ENCODE assay signal across 8 mouse cellular contexts in genomic region chr19:6363411-6364240, GRCm38 (mm10). TPM values are rescaled to one million over a fixed set of nuclear protein-coding genes. Genes with fewer than 3 reads are reported as not detected.
DNase-seq lines count a peak whose midpoint lies in the region; ATAC-seq and TF ChIP-seq lines count a peak whose summit lies in the region.

Sf1 (plus strand) TSS chr19:6363690.

- H3K9ac ChIP-seq in forebrain, embryonic 12.5 days, result peak within 1 kb of the TSS; percentile 100
- H3K9ac ChIP-seq in heart, postnatal 0 days (replicated peaks; ENCODE audit: low read depth, low read length), result peak within 1 kb of the TSS; percentile 99
- H3K9ac ChIP-seq in liver, embryonic 16.5 days (ENCODE audit: low read depth, low read length), result peak within 1 kb of the TSS; percentile 99
- peak within 1 kb of the TSS; percentile 99 for H3K9ac ChIP-seq in neural tube, embryonic 14.5 days (replicated peaks; ENCODE audit: low read depth, low read length)

- H3K4me1 ChIP-seq in E14TG2a.4 (replicated peaks; ENCODE audit: low read depth, low read length), result peaks cover 50% of the 10 kb centered on the region
- peaks cover 33% of the 10 kb centered on the region for H3K4me1 ChIP-seq in forebrain, embryonic 12.5 days
- peaks cover 18% of the 10 kb centered on the region for H3K4me1 ChIP-seq in heart, postnatal 0 days (ENCODE audit: control insufficient read depth, insufficient read depth)
- H3K4me1 ChIP-seq in liver, embryonic 16.5 days (ENCODE audit: control insufficient read depth, low read depth, low read length), result peaks cover 24% of the 10 kb centered on the region
- H3K4me1 ChIP-seq in neural tube, embryonic 14.5 days (ENCODE audit: control insufficient read depth, insufficient read depth, low read length), result peaks cover 17% of the 10 kb centered on the region

- TF ChIP-seq CTCF in E14TG2a.4 (conservative IDR thresholded peaks at IDR 0.05; ENCODE audit: low read length), result no peak
- TF ChIP-seq CTCF in heart, postnatal 0 days (IDR thresholded peaks at IDR 0.05; ENCODE audit: low read depth), result no peak

- peak; percentile 88 for TF ChIP-seq EP300 in heart, postnatal 0 days (IDR thresholded peaks at IDR 0.05; ENCODE audit: low read depth)

- no peaks in the 10 kb centered on the region for H3K27me3 ChIP-seq in E14TG2a.4 (ENCODE audit: insufficient read depth, low read length)
- no peaks in the 10 kb centered on the region for H3K27me3 ChIP-seq in forebrain, embryonic 12.5 days
- H3K27me3 ChIP-seq in heart, postnatal 0 days (ENCODE audit: control insufficient read depth, insufficient read depth, low read length), result no peaks in the 10 kb centered on the region
- no peaks in the 10 kb centered on the region for H3K27me3 ChIP-seq in liver, embryonic 16.5 days (ENCODE audit: control insufficient read depth, insufficient read depth, low read depth, low read length)
- peaks cover 3% of the 10 kb centered on the region; the same call in 1 of the 2 replicates for H3K27me3 ChIP-seq in neural tube, embryonic 14.5 days (ENCODE audit: control insufficient read depth, insufficient read depth, low read length)

- peak within 1 kb of the TSS; percentile 99 for H3K27ac ChIP-seq in forebrain, embryonic 12.5 days
- H3K27ac ChIP-seq in heart, postnatal 0 days (ENCODE audit: low read depth), result peak within 1 kb of the TSS; percentile 100
- H3K27ac ChIP-seq in liver, embryonic 16.5 days (ENCODE audit: low read length), result peak within 1 kb of the TSS; percentile 97
- peak within 1 kb of the TSS; percentile 99 for H3K27ac ChIP-seq in neural tube, embryonic 14.5 days (ENCODE audit: low read depth, low read length)

- peaks cover 61% of the 10 kb centered on the region for H3K36me3 ChIP-seq in E14TG2a.4 (ENCODE audit: insufficient read depth, low read length)
- H3K36me3 ChIP-seq in forebrain, embryonic 12.5 days (replicated peaks), result peaks cover 39% of the 10 kb centered on the region
- peaks cover 37% of the 10 kb centered on the region for H3K36me3 ChIP-seq in heart, postnatal 0 days (replicated peaks; ENCODE audit: control insufficient read depth, insufficient read depth, low read length)
- H3K36me3 ChIP-seq in liver, embryonic 16.5 days (ENCODE audit: control insufficient read depth, insufficient read depth), result peaks cover 32% of the 10 kb centered on the region
- peaks cover 35% of the 10 kb centered on the region for H3K36me3 ChIP-seq in neural tube, embryonic 14.5 days (ENCODE audit: control insufficient read depth, insufficient read depth, low read length)

- ATAC-seq in forebrain, embryonic 12.5 days (ENCODE audit: low FRiP score), result peak; percentile 99
- peak; percentile 94 for ATAC-seq in heart, postnatal 0 days (ENCODE audit: insufficient read depth, low read depth)
- ATAC-seq in liver, embryonic 16.5 days (ENCODE audit: low read depth), result peak; percentile 91
- ATAC-seq in neural tube, embryonic 14.5 days (ENCODE audit: low read depth), result peak; percentile 98

- under 1% methylated on average over 78 of the region's 85 CpGs for WGBS in forebrain, embryonic 12.5 days
- under 1% methylated on average over 77 of the region's 85 CpGs for WGBS in heart, postnatal 0 days
- under 1% methylated on average over 79 of the region's 85 CpGs for WGBS in liver, embryonic 16.5 days (ENCODE audit: insufficient replicate concordance)
- WGBS in neural tube, embryonic 14.5 days, result under 1% methylated on average over 79 of the region's 85 CpGs

- peak; percentile 100 for DNase-seq in c-Kit-positive CD71-positive TER-119-positive erythroid progenitor cells, embryonic 14.5 days (ENCODE audit: low spot score)
- peak; percentile 100 for DNase-seq in heart, postnatal 0 days (ENCODE audit: low spot score)
- DNase-seq in kidney, postnatal 4 days, result peak; percentile 99 to 100
- DNase-seq in testis, postnatal 10 days (ENCODE audit: low spot score), result peak; percentile 99

- H3K4me3 ChIP-seq in E14TG2a.4 (replicated peaks; ENCODE audit: low read length), result peak within 1 kb of the TSS; percentile 99
- peak within 1 kb of the TSS; percentile 100 for H3K4me3 ChIP-seq in forebrain, embryonic 12.5 days (replicated peaks)
- peak within 1 kb of the TSS; percentile 99 for H3K4me3 ChIP-seq in heart, postnatal 0 days (ENCODE audit: low read depth, low read length)
- peak within 1 kb of the TSS; percentile 100 for H3K4me3 ChIP-seq in liver, embryonic 16.5 days (ENCODE audit: low read depth, low read length)
- peak within 1 kb of the TSS; percentile 100 for H3K4me3 ChIP-seq in neural tube, embryonic 14.5 days (ENCODE audit: low read depth, low read length)

- H3K4me2 ChIP-seq in forebrain, embryonic 12.5 days, result peak within 1 kb of the TSS; percentile 87
- peak within 1 kb of the TSS; percentile 96 for H3K4me2 ChIP-seq in heart, postnatal 0 days (ENCODE audit: low read depth, low read length)
- H3K4me2 ChIP-seq in liver, embryonic 16.5 days (ENCODE audit: low read depth, low read length), result peak within 1 kb of the TSS; percentile 71
- H3K4me2 ChIP-seq in neural tube, embryonic 14.5 days (ENCODE audit: low read depth, low read length), result peak within 1 kb of the TSS; percentile 97

- no peaks in the 10 kb centered on the region for H3K9me3 ChIP-seq in E14TG2a.4 (ENCODE audit: low read length)
- H3K9me3 ChIP-seq in forebrain, embryonic 12.5 days, result no peaks in the 10 kb centered on the region
- no peaks in the 10 kb centered on the region for H3K9me3 ChIP-seq in heart, postnatal 0 days (replicated peaks; ENCODE audit: control insufficient read depth, low read length)
- H3K9me3 ChIP-seq in liver, embryonic 16.5 days (replicated peaks; ENCODE audit: control insufficient read depth, low read length), result no peaks in the 10 kb centered on the region
- no peaks in the 10 kb centered on the region for H3K9me3 ChIP-seq in neural tube, embryonic 14.5 days (ENCODE audit: control insufficient read depth, low read length)

RNA-seq across cellular contexts. Expression of gene Sf1, which starts in this region (rescaled TPM):
- 204 and 221 TPM in 2 replicates for polyA plus RNA-seq in forebrain, embryonic 12.5 days (2016; fragmentation: Nextera tagmentation; extraction: Ambion mirVana)
- total RNA-seq in heart, postnatal 0 days (2014; rRNA removed; ENCODE audit: low replicate concordance), result 41.8 and 94.6 TPM in 2 replicates
- polyA plus RNA-seq in heart, postnatal 0 days (2015; fragmentation: Nextera tagmentation; extraction: Ambion mirVana), result 31.8 and 38.3 TPM in 2 replicates
- polyA plus RNA-seq in liver, embryonic 16.5 days (2015; fragmentation: Nextera tagmentation; extraction: Ambion mirVana), result 52.1 and 58.4 TPM in 2 replicates
- 91.7 and 112 TPM in 2 replicates for polyA plus RNA-seq in neural tube, embryonic 14.5 days (2014; fragmentation: Nextera tagmentation; extraction: Ambion mirVana)

Comparison
In these comparisons a context has a peak if more than half of its experiments do, and no peak if none do; other contexts are left out.
1. Peak in every context shown above with its lines: DNase-seq, ATAC-seq, H3K4me3 ChIP-seq and H3K27ac ChIP-seq.